Mouse (Mus musculus) spleen, adult 2 months (tissue): ENCODE results near the gene Mapk8ip3. TPM values are rescaled to one million over a fixed set of nuclear protein-coding genes. Genes with fewer than 3 reads are reported as not detected.

ENCODE experiments used
- DNase-seq, 2 experiments: peaks; one replicate each; pipeline versions ENCODE4 v3.0.0 to v3.0.0-alpha.2; 2012 to 2021; ENCODE audit warnings: low spot score in 2 of 2, low read depth in 1 of 2
- H3K27ac ChIP-seq: fragments of 200-500 bp; 2 replicates; pipeline ENCODE4 v1.5.1; 2012; ENCODE audit warnings: low read length, inconsistent platforms; ENCODE audit not compliant: insufficient read depth
- H3K27me3 ChIP-seq: fragments of 200-500 bp; 2 replicates; pipeline ENCODE4 v1.6.1; 2012; ENCODE audit warnings: mild to moderate bottlenecking, moderate library complexity, low read length, inconsistent platforms; ENCODE audit not compliant: control insufficient read depth, insufficient read depth
- H3K36me3 ChIP-seq: fragments of 200-500 bp; 2 replicates; pipeline ENCODE4 v1.6.1; 2012; ENCODE audit warnings: mild to moderate bottlenecking, low read length, inconsistent platforms; ENCODE audit not compliant: control insufficient read depth, insufficient read depth
- H3K4me1 ChIP-seq: fragments of 200-500 bp; 2 replicates; pipeline ENCODE4 v1.6.1; 2011; ENCODE audit warnings: inconsistent platforms; ENCODE audit not compliant: control insufficient read depth, insufficient read depth, insufficient read length
- H3K4me3 ChIP-seq: fragments of 200-500 bp; 2 replicates; pipeline ENCODE4 v1.5.1; 2011; ENCODE audit warnings: mild to moderate bottlenecking, inconsistent platforms; ENCODE audit not compliant: insufficient read depth, insufficient read length; ENCODE audit errors: extremely low read depth
- CTCF ChIP-seq: fragments of 200-500 bp; IDR thresholded peaks from 2 replicates; pipeline ENCODE4 v1.5.1; 2011; ENCODE audit warnings: mild to moderate bottlenecking, inconsistent platforms; ENCODE audit not compliant: insufficient read depth, insufficient read length, insufficient replicate concordance; ENCODE audit errors: extremely low read depth
- POLR2A ChIP-seq: fragments of 200-500 bp; IDR thresholded peaks from 2 replicates; pipeline ENCODE4 v1.6.1; 2011; ENCODE audit warnings: low read depth, low read length, inconsistent platforms
- WGBS: fragments of 180-500 bp; shearing (Covaris S2); methylation state at CpG from one replicate; pipeline ENCODE4 v1.1.7; 2018; 5-methylcytosine and 5-hydroxymethylcytosine counted together
- polyA plus RNA-seq: library from polyadenylated mRNA; depleted of rRNA; stranded (reverse); fragments of >200 nt; gene quantifications from 2 replicates; pipeline ENCODE4 v1.2.3, GENCODE M21; 2012

The Mapk8ip3 gene
- polyA plus RNA-seq, 1 experiment = 135 TPM

- TF ChIP-seq POLR2A = no peak
- no peak for TF ChIP-seq CTCF
- no peak for DNase-seq
- WGBS = 75% methylated on average over 13 of the region's 13 CpGs
- Histone ChIP-seq H3K27me3 (no peaks in the 10 kb centered on the region), H3K4me1 (peaks cover 13% of the 10 kb centered on the region), H3K4me3 (no peak overlapping the region), H3K36me3 (peaks cover 19% of the 10 kb centered on the region), H3K27ac (no peak overlapping the region)
Measured at GRCm38 (mm10) chr17:24891321-24891720, 45.5 kb downstream of the Mapk8ip3 start.

GRCm38 (mm10) chr17:24890151-24891092 lies 46.4 kb downstream of the Mapk8ip3 start:
- no peaks in the 10 kb centered on the region for H3K27me3 ChIP-seq
- peaks cover 14% of the 10 kb centered on the region for H3K4me1 ChIP-seq
- 89% methylated on average over 19 of the region's 19 CpGs for WGBS
- no peak overlapping the region for H3K4me3 ChIP-seq
- H3K27ac ChIP-seq = no peak overlapping the region
- H3K36me3 ChIP-seq = peaks cover 19% of the 10 kb centered on the region
- TF ChIP-seq CTCF = no peak
- no peak for TF ChIP-seq POLR2A
- DNase-seq = no peak

- TF ChIP-seq CTCF = no peak
- TF ChIP-seq POLR2A = no peak
- H3K4me1 ChIP-seq = peaks cover 13% of the 10 kb centered on the region
- peaks cover 21% of the 10 kb centered on the region for H3K36me3 ChIP-seq
- H3K27ac ChIP-seq = no peak overlapping the region
- H3K27me3 ChIP-seq = no peaks in the 10 kb centered on the region
- no peak for DNase-seq
- WGBS = 93% methylated on average over 3 of the region's 3 CpGs
- no peak overlapping the region for H3K4me3 ChIP-seq
Measured at GRCm38 (mm10) chr17:24888862-24889261, 47.9 kb downstream of the Mapk8ip3 start.

GRCm38 (mm10) chr17:24887291-24888080 lies 49.3 kb downstream of the Mapk8ip3 start:
- peaks cover 24% of the 10 kb centered on the region for H3K36me3 ChIP-seq
- peaks cover 13% of the 10 kb centered on the region for H3K4me1 ChIP-seq
- no peaks in the 10 kb centered on the region for H3K27me3 ChIP-seq
- peak overlapping the region; percentile 71 for H3K4me3 ChIP-seq
- TF ChIP-seq CTCF (no peak), POLR2A (no peak)
- no peak for DNase-seq
- peak overlapping the region; percentile 76; the same call in 1 of the 2 replicates for H3K27ac ChIP-seq
- WGBS = 64% methylated on average over 18 of the region's 18 CpGs

GRCm38 (mm10) chr17:24886932-24887271 lies 49.9 kb downstream of the Mapk8ip3 start:
- under 1% methylated on average over 18 of the region's 18 CpGs for WGBS
- peak overlapping the region; percentile 76 for H3K27ac ChIP-seq
- H3K36me3 ChIP-seq = peaks cover 20% of the 10 kb centered on the region
- no peaks in the 10 kb centered on the region for H3K27me3 ChIP-seq
- TF ChIP-seq POLR2A = no peak
- peak overlapping the region; percentile 71 for H3K4me3 ChIP-seq
- peaks cover 13% of the 10 kb centered on the region for H3K4me1 ChIP-seq
- DNase-seq = no peak

GRCm38 (mm10) chr17:24886134-24886931 lies 50.4 kb downstream of the Mapk8ip3 start, which contains the start of the genes Nubp2 and Spsb3:
Nubp2 (minus strand) TSS chr17:24886349.
Spsb3 (plus strand) TSS chr17:24886643.
- 1% methylated on average over 69 of the region's 69 CpGs for WGBS
- Histone ChIP-seq H3K36me3 (peaks cover 19% of the 10 kb centered on the region), H3K4me1 (peaks cover 13% of the 10 kb centered on the region), H3K27ac (peak within 1 kb of the TSS; percentile 76), H3K4me3 (peak within 1 kb of the TSS; percentile 88), H3K27me3 (no peaks in the 10 kb centered on the region)
- peak; percentile 98 to 100 for DNase-seq
- TF ChIP-seq POLR2A (peak; percentile 82), CTCF (no peak)
